Mouse (Mus musculus): ENCODE measurements around the gene Syt9.

GRCm38 (mm10) chr7:107389604-107390003, 19.1 kb downstream of the Syt9 start:
- TF ChIP-seq CTCF (IDR thresholded peaks at IDR 0.05; ENCODE audit: insufficient read depth, low read length) (no peak), POLR2A (IDR thresholded peaks at IDR 0.05; ENCODE audit: borderline replicate concordance, extremely low read depth, low read depth, low read length) (no peak)

All from lung, adult 2 months (tissue).